Mouse (Mus musculus) MEL (cell line): ENCODE measurements around the gene Bach2. TPM values are rescaled to one million over a fixed set of nuclear protein-coding genes. Genes with fewer than 3 reads are reported as not detected.

ENCODE experiments used
- DNase-seq: peaks from one replicate; pipeline ENCODE4 v3.0.0; 2011; ENCODE audit warnings: low read depth, low spot score
- H3K27ac ChIP-seq: 2 replicates; pipeline ENCODE4 v1.5.1; 2012; ENCODE audit warnings: low read depth, mild to moderate bottlenecking, control low read depth, low read length, moderate library complexity; ENCODE audit not compliant: control insufficient read depth
- H3K27me3 ChIP-seq, 2 experiments: fragments of 150-350 bp in 1 of 2; sonication (generic) in 1 of 2; 2 replicates each; pipeline ENCODE4 v1.6.1; 2012; ENCODE audit warnings: low read length in 2 of 2, mild to moderate bottlenecking in 2 of 2, improper control_type of control experiment in 1 of 2, moderate library complexity in 1 of 2; ENCODE audit not compliant: insufficient read depth in 2 of 2, control insufficient read depth in 1 of 2
- H3K36me3 ChIP-seq, 2 experiments: 2 replicates each; pipeline ENCODE4 v1.6.1; 2012 to 2014; ENCODE audit warnings: low read length in 2 of 2, improper control_type of control experiment in 1 of 2, inconsistent platforms in 1 of 2, mild to moderate bottlenecking in 1 of 2; ENCODE audit not compliant: insufficient read depth in 2 of 2, control insufficient read depth in 1 of 2
- H3K4me1 ChIP-seq, 2 experiments: fragments of 150-350 bp in 1 of 2; sonication (generic) in 1 of 2; 2 replicates each; pipeline ENCODE4 v1.6.1; 2012; ENCODE audit warnings: low read length in 2 of 2, improper control_type of control experiment in 1 of 2, mild to moderate bottlenecking in 1 of 2; ENCODE audit not compliant: insufficient read depth in 2 of 2, control insufficient read depth in 1 of 2
- H3K4me3 ChIP-seq, 2 experiments: fragments of 150-350 bp in 1 of 2; sonication (generic) in 1 of 2; 2 replicates each; pipeline ENCODE4 v1.5.1; 2012; ENCODE audit warnings: low read depth in 2 of 2, low read length in 2 of 2, mild to moderate bottlenecking in 2 of 2, moderate library complexity in 2 of 2, control low read depth in 1 of 2, improper control_type of control experiment in 1 of 2; ENCODE audit not compliant: control insufficient read depth in 1 of 2, insufficient read depth in 1 of 2
- H3K79me2 ChIP-seq: 2 replicates; pipeline ENCODE4 v1.6.1; 2012; ENCODE audit warnings: mild to moderate bottlenecking, low read length, moderate library complexity; ENCODE audit not compliant: control insufficient read depth, poor library complexity, insufficient read depth
- H3K9ac ChIP-seq: 2 replicates; pipeline ENCODE4 v1.6.1; 2012; ENCODE audit warnings: low read depth, mild to moderate bottlenecking, control low read depth, low read length, moderate library complexity; ENCODE audit not compliant: control insufficient read depth, poor library complexity, severe bottlenecking
- H3K9me3 ChIP-seq: fragments of 150-350 bp; sonication (generic); replicated peaks from 2 replicates; pipeline ENCODE4 v1.6.1; 2012; ENCODE audit warnings: mild to moderate bottlenecking, low read length, improper control_type of control experiment, moderate library complexity; ENCODE audit not compliant: insufficient read depth
- BHLHE40 ChIP-seq: IDR thresholded peaks from 2 replicates; pipeline ENCODE4 v1.6.1; 2012; ENCODE audit warnings: low read depth, mild to moderate bottlenecking, inconsistent platforms, low read length, improper control_type of control experiment, borderline replicate concordance
- CHD1 ChIP-seq: IDR thresholded peaks from 2 replicates; pipeline ENCODE4 v1.6.1; 2012; ENCODE audit warnings: low read depth, mild to moderate bottlenecking, inconsistent platforms, low read length, improper control_type of control experiment
- CTCF ChIP-seq, 3 experiments: IDR thresholded peaks in 2 of 3; conservative IDR thresholded peaks in 1 of 3; 2 replicates each; pipeline ENCODE4 v1.5.1; 2011 to 2012; ENCODE audit warnings: low read length in 3 of 3, low read depth in 2 of 3, mild to moderate bottlenecking in 2 of 3, improper control_type of control experiment in 1 of 3, inconsistent platforms in 1 of 3, mixed read lengths in 1 of 3, moderate library complexity in 1 of 3; ENCODE audit not compliant: control insufficient read depth in 1 of 3, insufficient read depth in 1 of 3, poor library complexity in 1 of 3, severe bottlenecking in 1 of 3
- E2F4 ChIP-seq: IDR thresholded peaks from 2 replicates; pipeline ENCODE4 v1.6.1; 2011; ENCODE audit warnings: low read depth, low read length, improper control_type of control experiment, borderline replicate concordance
- ETS1 ChIP-seq: IDR thresholded peaks from 2 replicates; pipeline ENCODE4 v1.6.1; 2012; ENCODE audit warnings: low read depth, mild to moderate bottlenecking, inconsistent platforms, low read length, improper control_type of control experiment, moderate library complexity
- KAT2A ChIP-seq: conservative IDR thresholded peaks from 2 replicates; pipeline ENCODE4 v1.6.1; 2012; ENCODE audit warnings: low read depth, low read length, improper control_type of control experiment, inconsistent platforms
- MAFK ChIP-seq: IDR thresholded peaks from 2 replicates; pipeline ENCODE4 v1.6.1; 2011; ENCODE audit warnings: low read depth, mild to moderate bottlenecking, low read length, improper control_type of control experiment, borderline replicate concordance
- MAX ChIP-seq: IDR thresholded peaks from 2 replicates; pipeline ENCODE4 v1.6.1; 2011; ENCODE audit warnings: low read length, improper control_type of control experiment
- MEF2A ChIP-seq: IDR thresholded peaks from 2 replicates; pipeline ENCODE4 v1.6.1; 2014; ENCODE audit warnings: low read depth, mild to moderate bottlenecking, inconsistent platforms, low read length, improper control_type of control experiment; ENCODE audit not compliant: poor library complexity, insufficient replicate concordance, severe bottlenecking; ENCODE audit errors: extremely low read depth
- MXI1 ChIP-seq: IDR thresholded peaks from 2 replicates; pipeline ENCODE4 v1.6.1; 2011; ENCODE audit warnings: mild to moderate bottlenecking, low read depth, low read length, improper control_type of control experiment
- MYC ChIP-seq: IDR thresholded peaks from 2 replicates; pipeline ENCODE4 v1.6.1; 2011; ENCODE audit warnings: low read depth, mild to moderate bottlenecking, low read length, improper control_type of control experiment, moderate library complexity
- NRF1 ChIP-seq: IDR thresholded peaks from 2 replicates; pipeline ENCODE4 v1.6.1; 2014; ENCODE audit warnings: low read depth, mild to moderate bottlenecking, inconsistent platforms, low read length, improper control_type of control experiment, moderate library complexity; ENCODE audit not compliant: poor library complexity, insufficient read depth, severe bottlenecking
- POLR2A ChIP-seq, 2 experiments: IDR thresholded peaks; 2 replicates each; pipeline ENCODE4 v1.6.1; 2011 to 2012; ENCODE audit warnings: low read length in 2 of 2, mild to moderate bottlenecking in 2 of 2, control low read depth in 1 of 2, improper control_type of control experiment in 1 of 2, low read depth in 1 of 2, moderate library complexity in 1 of 2; ENCODE audit not compliant: control insufficient read depth in 1 of 2, insufficient read depth in 1 of 2, poor library complexity in 1 of 2
- RAD21 ChIP-seq: IDR thresholded peaks from 2 replicates; pipeline ENCODE4 v1.6.1; 2011; ENCODE audit warnings: mild to moderate bottlenecking, low read depth, low read length, improper control_type of control experiment
- RCOR1 ChIP-seq: IDR thresholded peaks from 2 replicates; pipeline ENCODE4 v1.6.1; 2012; ENCODE audit warnings: low read depth, mild to moderate bottlenecking, inconsistent platforms, low read length, improper control_type of control experiment
- SIN3A ChIP-seq: IDR thresholded peaks from 2 replicates; pipeline ENCODE4 v1.6.1; 2012; ENCODE audit warnings: low read length, improper control_type of control experiment, inconsistent platforms
- SMC3 ChIP-seq: IDR thresholded peaks from 2 replicates; pipeline ENCODE4 v1.6.1; 2011; ENCODE audit warnings: low read depth, low read length, improper control_type of control experiment
- TCF12 ChIP-seq: IDR thresholded peaks from 2 replicates; pipeline ENCODE4 v1.6.1; 2014; ENCODE audit warnings: low read depth, mild to moderate bottlenecking, inconsistent platforms, low read length, improper control_type of control experiment, moderate library complexity
- ZC3H11A ChIP-seq: IDR thresholded peaks from 2 replicates; pipeline ENCODE4 v1.6.1; 2012; ENCODE audit warnings: low read depth, mild to moderate bottlenecking, inconsistent platforms, low read length, improper control_type of control experiment
- ZKSCAN1 ChIP-seq: IDR thresholded peaks from 2 replicates; pipeline ENCODE4 v1.6.1; 2012; ENCODE audit warnings: low read depth, mild to moderate bottlenecking, inconsistent platforms, low read length, improper control_type of control experiment, moderate library complexity
- ZMIZ1 ChIP-seq: IDR thresholded peaks from 2 replicates; pipeline ENCODE4 v1.6.1; 2012; ENCODE audit warnings: low read depth, mild to moderate bottlenecking, inconsistent platforms, low read length, improper control_type of control experiment, moderate library complexity
- polyA plus RNA-seq, 2 experiments: library from polyadenylated mRNA; stranded (reverse) in 1 of 2; unstranded in 1 of 2; fragments of >175 nt in 1 of 2; fragments of >200 nt in 1 of 2; gene quantifications; 2 replicates each; pipeline versions ENCODE4 v1.2.1 to v1.2.4; 2012; ENCODE audit warnings: low replicate concordance in 2 of 2, low read depth in 1 of 2; ENCODE audit not compliant: insufficient read length in 2 of 2, insufficient read depth in 1 of 2, missing spikeins in 1 of 2
- total RNA-seq: library from RNA; depleted of rRNA; stranded (reverse); fragments of 300-350 nt; gene quantifications from 2 replicates; pipeline ENCODE4 v1.2.3, GENCODE M21; 2012

Gene Bach2
- total and polyA plus RNA-seq, 3 experiments, result 0.04 TPM; not detected in 2

GRCm38 (mm10) chr4:32394850-32395249 lies 156.2 kb downstream of the Bach2 start:
- H3K4me1 ChIP-seq, result no peaks in the 10 kb centered on the region
- no peaks in the 10 kb centered on the region for H3K36me3 ChIP-seq
- H3K27ac ChIP-seq, result no peak overlapping the region
- DNase-seq, result no peak
- no peaks in the 10 kb centered on the region for H3K9me3 ChIP-seq
- H3K4me3 ChIP-seq, result no peak overlapping the region
- no peaks in the 10 kb centered on the region for H3K79me2 ChIP-seq
- no peak overlapping the region for H3K9ac ChIP-seq
- H3K27me3 ChIP-seq, result no peaks in the 10 kb centered on the region; a peak in 3 of 4 replicates
- no peak for TF ChIP-seq E2F4
- TF ChIP-seq ZC3H11A, result no peak
- no peak for TF ChIP-seq CHD1
- TF ChIP-seq SIN3A, result no peak
- no peak for TF ChIP-seq KAT2A
- no peak for TF ChIP-seq ZMIZ1
- no peak for TF ChIP-seq CTCF (IDR thresholded peaks at IDR 0.05 in 2 of 3, conservative IDR thresholded peaks at IDR 0.05 in 1 of 3; ENCODE audit: control insufficient read depth in 1 of 3, insufficient read depth in 1 of 3, low read depth in 2 of 3, low read length in 3 of 3, poor library complexity in 1 of 3, severe bottlenecking in 1 of 3)
- no peak for TF ChIP-seq MEF2A
- no peak for TF ChIP-seq SMC3
- TF ChIP-seq ZKSCAN1, result no peak
- TF ChIP-seq NRF1, result no peak
- TF ChIP-seq MYC, result no peak
- TF ChIP-seq TCF12, result no peak
- TF ChIP-seq POLR2A (IDR thresholded peaks at IDR 0.05; ENCODE audit: control insufficient read depth in 1 of 2, insufficient read depth in 1 of 2, low read depth in 1 of 2, low read length in 2 of 2, poor library complexity in 1 of 2), result no peak
- TF ChIP-seq BHLHE40, result no peak
- no peak for TF ChIP-seq ETS1
- TF ChIP-seq RAD21, result no peak
- TF ChIP-seq MAFK, result no peak
- TF ChIP-seq RCOR1, result no peak

GRCm38 (mm10) chr4:32401459-32401858 lies 162.9 kb downstream of the Bach2 start:
- Histone ChIP-seq H3K9me3 (no peaks in the 10 kb centered on the region), H3K4me3 (no peak overlapping the region), H3K36me3 (no peaks in the 10 kb centered on the region), H3K27ac (no peak overlapping the region), H3K79me2 (no peaks in the 10 kb centered on the region), H3K9ac (no peak overlapping the region), H3K4me1 (no peaks in the 10 kb centered on the region), H3K27me3 (no peaks in the 10 kb centered on the region)
- TF ChIP-seq MXI1 (no peak), MAX (no peak)
- DNase-seq, result no peak
